Mouse (Mus musculus): ENCODE data around the gene Esf1.
"Not testable (repeated sequence)": the region's sequence is repeated elsewhere in the genome, so short reads cannot be mapped to it uniquely, and the experiment has no call there.

The Esf1 gene

DNA sequence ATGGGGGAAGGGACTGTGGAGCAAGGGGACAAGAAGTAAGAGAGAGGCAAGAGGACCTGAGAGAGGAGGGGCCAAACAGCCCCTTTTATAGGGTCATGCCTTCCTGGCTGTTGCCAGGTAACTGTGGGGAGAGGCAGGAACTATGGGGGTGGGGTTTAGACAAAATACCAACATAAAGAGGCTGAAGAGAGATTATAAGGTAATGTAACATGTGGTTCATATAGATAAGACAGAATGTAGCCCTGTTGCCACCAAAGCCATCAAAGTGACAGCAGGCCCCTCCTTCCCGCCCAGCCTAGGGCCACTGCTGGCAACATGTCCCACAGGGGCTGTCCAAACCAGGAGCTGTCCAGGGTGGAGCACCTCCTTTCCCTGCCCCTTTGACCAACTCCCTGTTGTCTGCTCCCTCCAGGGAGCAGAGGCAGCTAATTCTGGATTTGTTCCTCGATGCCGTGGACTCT is 73.2 kb downstream of the Esf1 start:
- in situ Hi-C loops (cut with MboI, MseI), result no loop called here

DNA sequence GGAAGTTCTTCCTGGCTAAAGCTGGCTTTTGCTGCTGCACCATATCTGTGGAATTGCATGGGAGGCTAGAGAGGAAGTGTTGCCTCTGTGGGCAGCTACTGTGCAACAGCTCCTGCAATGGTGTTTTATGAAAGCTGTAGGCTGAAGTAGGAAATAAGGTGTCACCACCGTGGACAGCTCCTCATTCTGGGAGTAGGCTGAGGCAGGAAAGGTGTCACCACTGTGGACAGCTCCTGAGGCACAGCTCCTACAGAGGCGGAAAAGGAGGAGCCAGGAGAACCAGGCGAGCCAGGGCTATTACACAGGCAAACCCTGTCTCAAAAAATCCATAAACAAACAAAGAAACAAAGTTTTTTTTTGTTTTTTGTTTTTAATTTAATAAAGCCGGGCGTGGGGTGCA is 74.3 kb downstream of the Esf1 start:
- in situ Hi-C loops (cut with MboI, MseI), result no loop called here

GRCm38 (mm10) chr2:140093433-140093832 is 76.9 kb downstream of the Esf1 start:
- in situ Hi-C loops (cut with MboI, MseI), result no loop called here

GRCm38 (mm10) chr2:140084245-140084644 is 86.1 kb downstream of the Esf1 start:
- in situ Hi-C loops (cut with MboI, MseI), result no loop called here

- in situ Hi-C loops (cut with MboI, MseI), result no loop called here
These were observed 89.4 kb downstream of the Esf1 start for GRCm38 (mm10) chr2:140080747-140081577.

GRCm38 (mm10) chr2:140079284-140079683 is 91.1 kb downstream of the Esf1 start:
- in situ Hi-C loops (cut with MboI, MseI), result not testable (repeated sequence)

- in situ Hi-C loops (cut with MboI, MseI), result no loop called here
These were observed 91.6 kb downstream of the Esf1 start for GRCm38 (mm10) chr2:140078600-140079280.

GRCm38 (mm10) chr2:140077476-140077875 is 92.9 kb downstream of the Esf1 start:
- in situ Hi-C loops (cut with MboI, MseI), result no loop called here

- in situ Hi-C loops (cut with MboI, MseI), result no loop called here
These were observed 95.2 kb downstream of the Esf1 start for GRCm38 (mm10) chr2:140075150-140075549.
